Mouse (Mus musculus) embryonic facial prominence, embryonic 12.5 days (tissue): ENCODE measurements around the gene Epha8. TPM values are rescaled to one million over a fixed set of nuclear protein-coding genes. Genes with fewer than 3 reads are reported as not detected.
A peak's percentile ranks its signal among the peaks of the same experiment; 100 is the strongest.

ENCODE experiments used
- ATAC-seq: fragments of 200-750 bp; cut with Nextera tagmentation; 2 replicates; pipeline ENCODE4 v1.8.0; 2017; ENCODE audit not compliant: insufficient number of reproducible peaks, insufficient read depth, low FRiP score, low TSS enrichment
- H3K27ac ChIP-seq: fragments of 300-500 bp; sonication (generic); 2 replicates; pipeline ENCODE4 v1.5.1; 2016; ENCODE audit warnings: mild to moderate bottlenecking
- H3K27me3 ChIP-seq: fragments of 300-500 bp; sonication (generic); 2 replicates; pipeline ENCODE4 v1.6.1; 2016; ENCODE audit warnings: mild to moderate bottlenecking, moderate library complexity
- H3K36me3 ChIP-seq: fragments of 300-500 bp; sonication (generic); 2 replicates; pipeline ENCODE4 v1.6.1; 2016; ENCODE audit warnings: mild to moderate bottlenecking
- H3K4me1 ChIP-seq: fragments of 300-500 bp; sonication (generic); 2 replicates; pipeline ENCODE4 v1.6.1; 2016
- H3K4me2 ChIP-seq: fragments of 300-500 bp; sonication (generic); replicated peaks from 2 replicates; pipeline ENCODE4 v1.6.1; 2016; ENCODE audit warnings: mild to moderate bottlenecking, moderate library complexity
- H3K4me3 ChIP-seq: fragments of 300-500 bp; sonication (generic); 2 replicates; pipeline ENCODE4 v1.5.1; 2016; ENCODE audit warnings: mild to moderate bottlenecking
- H3K9ac ChIP-seq: fragments of 300-500 bp; sonication (generic); 2 replicates; pipeline ENCODE4 v1.6.1; 2016; ENCODE audit warnings: mild to moderate bottlenecking, moderate library complexity
- H3K9me3 ChIP-seq: fragments of 300-500 bp; sonication (generic); 2 replicates; pipeline ENCODE4 v1.6.1; 2016; ENCODE audit warnings: mild to moderate bottlenecking, moderate library complexity
- WGBS: fragments of 180-500 bp; shearing (Covaris S2); methylation state at CpG from one replicate; pipeline ENCODE4 v1.1.7; 2016; 5-methylcytosine and 5-hydroxymethylcytosine counted together
- polyA plus RNA-seq: library from polyadenylated mRNA; unstranded; fragments of >200 nt; fragmentation: Nextera tagmentation; extraction: Ambion mirVana; gene quantifications from 2 replicates; pipeline ENCODE4 v1.2.1, GENCODE M21; 2016

The Epha8 gene
- polyA plus RNA-seq, 1 experiment from 2014 or later, result 1.4 TPM

DNA sequence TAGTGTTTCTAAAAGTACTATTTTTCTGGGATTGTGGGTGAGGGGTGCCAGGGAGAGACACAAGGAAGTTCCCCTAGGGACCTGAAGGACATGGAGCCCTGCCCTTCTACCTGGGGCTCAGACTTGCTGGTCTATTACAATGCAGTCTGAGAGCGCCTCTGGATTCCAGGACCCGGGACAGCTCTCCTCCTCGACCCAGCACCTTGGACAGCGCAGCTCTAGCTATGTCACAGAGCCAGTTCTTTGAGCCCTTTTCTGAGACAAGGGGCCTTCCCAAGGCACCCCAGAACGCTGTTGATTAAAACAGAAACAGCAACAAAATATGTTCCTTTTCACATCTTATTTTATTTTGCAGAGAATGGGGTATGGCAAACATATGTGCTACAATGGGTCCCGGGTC, 32.1 kb downstream of the Epha8 start:
- no peaks in the 10 kb centered on the region for H3K36me3 ChIP-seq
- no peak overlapping the region for H3K4me3 ChIP-seq
- H3K9ac ChIP-seq, result no peak overlapping the region
- H3K9me3 ChIP-seq, result no peaks in the 10 kb centered on the region
- no peak for ATAC-seq
- H3K27ac ChIP-seq, result no peak overlapping the region
- 3% methylated on average over 6 of the region's 6 CpGs for WGBS
- H3K4me2 ChIP-seq, result no peak overlapping the region
- no peaks in the 10 kb centered on the region for H3K4me1 ChIP-seq
- H3K27me3 ChIP-seq, result peaks cover 29% of the 10 kb centered on the region

DNA sequence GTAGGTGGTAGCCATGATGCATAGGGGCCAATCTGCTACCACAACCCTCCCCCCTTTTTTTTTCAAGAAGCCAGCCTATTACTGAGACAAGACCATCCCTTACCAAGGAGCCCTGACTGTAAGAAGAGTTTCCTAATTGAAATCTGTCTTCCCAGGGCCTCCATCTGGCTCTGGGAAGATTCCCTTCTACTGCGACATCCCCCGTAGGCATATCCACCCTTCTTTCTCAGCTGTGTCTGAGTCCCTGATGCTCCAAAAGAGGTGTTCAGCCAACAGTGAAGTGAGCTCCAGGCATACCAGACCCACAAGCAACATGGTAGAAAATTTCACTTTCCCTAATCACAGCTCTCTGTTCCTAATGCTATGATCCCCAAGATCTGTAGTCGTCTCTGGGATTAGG, 37.1 kb downstream of the Epha8 start:
- H3K9me3 ChIP-seq, result no peaks in the 10 kb centered on the region
- no peak overlapping the region for H3K4me2 ChIP-seq
- 82% methylated on average over 3 of the region's 3 CpGs for WGBS
- H3K27ac ChIP-seq, result no peak overlapping the region
- H3K4me3 ChIP-seq, result no peak overlapping the region
- ATAC-seq, result no peak
- no peaks in the 10 kb centered on the region for H3K27me3 ChIP-seq
- H3K4me1 ChIP-seq, result no peaks in the 10 kb centered on the region
- no peaks in the 10 kb centered on the region for H3K36me3 ChIP-seq
- no peak overlapping the region for H3K9ac ChIP-seq

DNA sequence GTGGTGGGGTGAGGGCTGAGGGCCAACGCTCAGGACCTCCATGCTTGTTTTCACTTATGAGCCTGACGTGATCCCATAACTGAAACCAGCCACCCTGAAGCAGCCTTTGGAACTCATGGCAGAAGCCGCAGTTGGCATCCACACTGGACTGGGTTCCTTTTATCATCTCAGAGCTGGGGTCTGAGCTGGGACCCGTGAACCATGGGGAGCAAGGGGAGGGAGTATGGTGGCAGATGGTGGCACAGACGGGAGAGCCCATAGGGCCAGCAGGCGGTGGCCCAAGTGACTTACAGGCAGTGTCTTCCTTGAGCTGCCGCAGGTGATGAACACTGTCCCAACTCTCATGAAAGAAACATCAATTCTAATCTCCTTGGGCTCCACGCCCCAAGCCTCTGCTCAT, 37.8 kb downstream of the Epha8 start:
- Histone ChIP-seq H3K9me3 (no peaks in the 10 kb centered on the region), H3K36me3 (no peaks in the 10 kb centered on the region), H3K27ac (no peak overlapping the region), H3K4me2 (no peak overlapping the region), H3K27me3 (no peaks in the 10 kb centered on the region), H3K4me3 (no peak overlapping the region), H3K9ac (no peak overlapping the region), H3K4me1 (no peaks in the 10 kb centered on the region)
- WGBS, result 88% methylated on average over 8 of the region's 8 CpGs
- no peak for ATAC-seq

DNA sequence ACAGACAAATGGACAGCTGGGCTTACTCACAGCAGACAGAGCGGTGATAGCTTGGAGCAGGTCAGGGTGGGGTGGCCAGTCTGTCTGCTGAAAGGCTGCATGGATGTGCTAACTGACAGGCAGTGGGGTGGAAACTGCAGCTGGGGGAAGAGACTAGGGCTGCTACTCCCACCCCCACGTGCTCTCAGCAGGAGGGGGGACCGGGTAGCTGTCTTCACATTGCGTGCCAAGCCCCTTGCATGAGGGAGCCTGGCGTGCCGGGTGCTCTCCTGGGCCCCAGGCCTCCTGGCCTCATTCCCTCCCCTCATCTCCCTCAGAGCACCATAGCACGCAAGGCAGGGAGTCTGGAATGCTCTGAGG, 39.5 kb downstream of the Epha8 start:
- Histone ChIP-seq H3K9me3 (no peaks in the 10 kb centered on the region), H3K27me3 (peaks cover 9% of the 10 kb centered on the region), H3K4me3 (no peak overlapping the region), H3K27ac (no peak overlapping the region), H3K4me1 (no peaks in the 10 kb centered on the region), H3K9ac (no peak overlapping the region), H3K4me2 (no peak overlapping the region), H3K36me3 (no peaks in the 10 kb centered on the region)
- 41% methylated on average over 7 of the region's 7 CpGs for WGBS
- ATAC-seq, result no peak

DNA sequence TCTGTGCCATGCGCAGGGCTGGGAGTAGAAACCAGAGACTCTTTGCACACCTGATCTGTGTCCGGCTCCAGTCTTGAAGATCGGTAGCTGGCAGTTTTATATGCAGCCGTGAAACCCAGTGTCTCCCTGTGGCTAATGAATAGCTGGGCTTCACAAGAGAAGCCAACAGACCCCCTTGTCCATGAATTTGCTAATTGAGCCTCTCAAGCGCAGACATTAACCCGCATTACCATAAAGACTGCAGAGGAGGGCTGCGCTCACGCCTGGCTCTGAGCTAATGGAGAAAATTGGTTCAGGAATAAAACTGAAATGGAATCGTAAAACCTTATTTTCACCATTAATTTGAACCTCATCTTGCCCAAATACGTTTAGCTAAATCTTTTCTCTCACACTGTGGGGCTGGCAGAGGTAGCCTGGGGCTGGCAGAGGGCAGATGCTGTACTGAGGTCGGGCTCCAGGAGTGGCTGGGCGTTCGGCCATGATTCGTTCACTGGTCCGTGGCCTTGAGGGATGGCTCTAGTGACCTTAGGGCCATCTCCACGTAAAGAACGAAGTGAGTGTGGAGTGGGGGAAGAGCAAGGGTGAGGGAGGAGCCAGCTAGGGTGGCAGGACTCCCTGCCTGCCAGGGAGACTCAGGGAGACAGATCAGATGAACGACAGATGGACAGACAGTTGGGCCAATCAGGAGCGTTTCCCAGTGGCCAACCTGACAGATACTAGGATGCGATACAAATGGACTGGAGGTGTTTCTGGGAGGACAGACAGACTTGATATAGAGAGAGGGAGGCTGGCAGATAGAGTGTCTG, 40.1 kb downstream of the Epha8 start:
- H3K36me3 ChIP-seq, result no peaks in the 10 kb centered on the region
- H3K27me3 ChIP-seq, result peaks cover 15% of the 10 kb centered on the region
- ATAC-seq, result no peak
- no peaks in the 10 kb centered on the region for H3K9me3 ChIP-seq
- H3K4me3 ChIP-seq, result no peak overlapping the region
- H3K4me1 ChIP-seq, result peaks cover 1% of the 10 kb centered on the region; the same call in 1 of the 2 replicates
- H3K4me2 ChIP-seq, result no peak overlapping the region
- no peak overlapping the region for H3K9ac ChIP-seq
- no peak overlapping the region for H3K27ac ChIP-seq
- 74% methylated on average over 20 of the region's 20 CpGs for WGBS

DNA sequence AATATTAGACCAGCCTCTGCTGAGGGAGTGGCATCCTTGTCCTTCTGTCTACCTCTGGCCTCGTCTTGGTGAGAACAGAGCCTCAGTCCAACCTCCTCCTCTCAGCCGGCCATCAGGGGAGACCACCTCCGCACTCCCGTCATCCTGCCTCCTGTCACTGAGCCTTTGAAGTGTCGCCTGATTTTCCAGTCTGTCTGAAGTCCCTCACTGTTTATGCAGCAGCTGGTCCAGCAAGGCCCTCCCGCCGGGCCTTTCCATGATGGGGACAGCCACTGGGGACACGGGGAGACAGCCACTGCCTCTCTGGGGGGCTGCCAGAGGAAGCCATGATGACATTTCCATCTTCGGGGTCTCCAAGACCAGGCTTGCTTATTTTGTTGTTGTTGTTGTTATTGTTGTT, 43.8 kb downstream of the Epha8 start:
- H3K4me3 ChIP-seq, result no peak overlapping the region
- H3K9ac ChIP-seq, result no peak overlapping the region
- no peaks in the 10 kb centered on the region for H3K36me3 ChIP-seq
- H3K27ac ChIP-seq, result no peak overlapping the region
- 12% methylated on average over 9 of the region's 9 CpGs for WGBS
- no peaks in the 10 kb centered on the region for H3K9me3 ChIP-seq
- H3K4me2 ChIP-seq, result no peak overlapping the region
- peaks cover 7% of the 10 kb centered on the region; the same call in 1 of the 2 replicates for H3K4me1 ChIP-seq
- H3K27me3 ChIP-seq, result peaks cover 34% of the 10 kb centered on the region
- no peak for ATAC-seq

DNA sequence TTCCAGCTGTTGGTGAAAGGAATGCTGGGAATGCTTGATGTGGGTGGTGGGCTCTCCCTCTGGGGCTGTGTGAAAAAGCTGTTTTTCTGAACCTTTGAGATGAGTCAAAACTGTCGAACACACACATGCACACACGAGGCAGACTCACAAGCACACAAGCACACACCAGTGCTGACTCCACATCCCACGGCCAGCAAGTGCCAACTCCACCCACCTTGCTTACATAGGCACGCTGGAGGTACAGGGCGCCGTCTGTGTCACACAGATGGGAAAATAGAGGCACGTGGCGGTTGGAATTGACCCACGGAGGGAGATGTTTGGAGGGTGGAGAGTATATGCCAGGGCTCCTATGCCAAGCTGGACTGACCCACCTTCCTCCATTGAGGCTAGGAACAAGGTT, 44.8 kb downstream of the Epha8 start:
- no peak overlapping the region for H3K27ac ChIP-seq
- 44% methylated on average over 9 of the region's 9 CpGs for WGBS
- H3K4me1 ChIP-seq, result peaks cover 7% of the 10 kb centered on the region; the same call in 1 of the 2 replicates
- no peaks in the 10 kb centered on the region for H3K9me3 ChIP-seq
- no peak overlapping the region for H3K4me3 ChIP-seq
- ATAC-seq, result no peak
- H3K9ac ChIP-seq, result no peak overlapping the region
- H3K27me3 ChIP-seq, result peaks cover 38% of the 10 kb centered on the region
- H3K36me3 ChIP-seq, result no peaks in the 10 kb centered on the region
- H3K4me2 ChIP-seq, result no peak overlapping the region

DNA sequence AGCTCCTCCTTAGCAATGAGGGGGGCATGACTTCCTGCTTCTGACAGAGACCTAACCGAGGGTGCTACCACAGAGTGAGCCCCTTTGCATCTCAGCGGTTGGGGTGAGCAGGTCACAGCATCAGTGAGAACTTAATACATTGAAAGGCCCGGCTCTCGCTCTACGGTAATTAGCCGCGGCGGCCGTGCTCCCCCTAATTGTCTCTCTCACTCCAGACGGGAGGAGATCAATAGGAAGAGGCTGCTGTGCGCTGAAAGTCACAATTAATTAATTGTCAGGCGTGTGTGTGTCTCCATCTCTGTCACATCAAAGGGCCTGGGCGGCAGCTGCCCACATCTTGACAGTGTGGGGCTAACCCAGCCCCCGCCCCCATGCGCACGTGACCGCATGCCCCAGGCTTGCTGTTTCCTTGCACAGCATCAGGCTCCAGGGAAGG, 45.4 kb downstream of the Epha8 start:
- Histone ChIP-seq H3K9ac (no peak overlapping the region), H3K9me3 (no peaks in the 10 kb centered on the region), H3K4me3 (no peak overlapping the region), H3K4me1 (peaks cover 7% of the 10 kb centered on the region; the same call in 1 of the 2 replicates), H3K27ac (no peak overlapping the region), H3K36me3 (no peaks in the 10 kb centered on the region), H3K27me3 (peaks cover 44% of the 10 kb centered on the region), H3K4me2 (peak overlapping the region; percentile 21; the same call in 1 of the 2 replicates)
- whole genome bisulfite sequencing, result 3% methylated on average over 17 of the region's 17 CpGs
- no peak for ATAC-seq

DNA sequence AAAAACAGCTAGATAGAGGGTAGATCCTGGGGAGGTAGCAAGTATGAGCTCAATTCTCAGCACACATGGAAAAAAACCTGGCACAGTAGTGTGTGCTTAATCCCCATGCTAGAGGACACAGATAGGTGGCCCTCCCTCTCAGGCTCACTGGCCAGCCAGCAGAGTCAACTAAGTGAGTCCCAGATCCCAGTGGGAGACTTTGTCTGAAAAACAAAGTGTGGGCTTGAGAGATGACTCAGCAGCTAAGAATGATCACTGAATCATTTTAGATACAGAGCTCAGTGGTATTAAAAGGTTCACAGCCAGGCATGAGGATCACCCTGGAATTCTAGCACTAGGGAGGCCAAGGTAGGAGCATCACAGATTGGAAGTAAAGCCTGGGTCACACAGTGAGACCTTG, 48.8 kb downstream of the Epha8 start:
- ATAC-seq, result no peak
- Histone ChIP-seq H3K36me3 (no peaks in the 10 kb centered on the region), H3K9ac (no peak overlapping the region), H3K27ac (no peak overlapping the region), H3K27me3 (peaks cover 70% of the 10 kb centered on the region), H3K4me2 (no peak overlapping the region), H3K9me3 (no peaks in the 10 kb centered on the region), H3K4me3 (no peak overlapping the region), H3K4me1 (peaks cover 7% of the 10 kb centered on the region; the same call in 1 of the 2 replicates)

DNA sequence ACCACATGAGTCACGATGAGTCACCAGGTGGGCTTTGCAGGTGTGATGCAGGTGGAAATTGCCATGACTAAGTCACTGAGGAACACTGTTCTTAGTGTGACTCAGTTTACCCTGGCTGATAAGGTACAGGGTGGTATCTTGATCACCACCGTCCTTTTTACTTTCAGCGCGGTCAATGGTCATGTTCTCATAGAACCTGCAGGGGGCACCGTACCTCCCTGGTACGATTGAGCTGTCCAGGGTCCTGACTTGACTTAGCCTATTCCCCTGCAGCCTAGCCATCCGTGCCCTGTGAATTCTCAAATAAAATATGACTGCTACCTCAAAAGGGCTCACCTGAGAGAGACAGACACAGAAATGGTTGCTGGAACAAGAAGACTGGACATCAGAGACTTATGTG, 49.6 kb downstream of the Epha8 start:
- 11% methylated on average over 7 of the region's 7 CpGs for WGBS
- no peak overlapping the region for H3K9ac ChIP-seq
- H3K27ac ChIP-seq, result no peak overlapping the region
- H3K9me3 ChIP-seq, result no peaks in the 10 kb centered on the region
- peaks cover 7% of the 10 kb centered on the region; the same call in 1 of the 2 replicates for H3K4me1 ChIP-seq
- H3K4me2 ChIP-seq, result no peak overlapping the region
- ATAC-seq, result no peak
- no peak overlapping the region for H3K4me3 ChIP-seq
- peaks cover 67% of the 10 kb centered on the region for H3K27me3 ChIP-seq
- H3K36me3 ChIP-seq, result no peaks in the 10 kb centered on the region

DNA sequence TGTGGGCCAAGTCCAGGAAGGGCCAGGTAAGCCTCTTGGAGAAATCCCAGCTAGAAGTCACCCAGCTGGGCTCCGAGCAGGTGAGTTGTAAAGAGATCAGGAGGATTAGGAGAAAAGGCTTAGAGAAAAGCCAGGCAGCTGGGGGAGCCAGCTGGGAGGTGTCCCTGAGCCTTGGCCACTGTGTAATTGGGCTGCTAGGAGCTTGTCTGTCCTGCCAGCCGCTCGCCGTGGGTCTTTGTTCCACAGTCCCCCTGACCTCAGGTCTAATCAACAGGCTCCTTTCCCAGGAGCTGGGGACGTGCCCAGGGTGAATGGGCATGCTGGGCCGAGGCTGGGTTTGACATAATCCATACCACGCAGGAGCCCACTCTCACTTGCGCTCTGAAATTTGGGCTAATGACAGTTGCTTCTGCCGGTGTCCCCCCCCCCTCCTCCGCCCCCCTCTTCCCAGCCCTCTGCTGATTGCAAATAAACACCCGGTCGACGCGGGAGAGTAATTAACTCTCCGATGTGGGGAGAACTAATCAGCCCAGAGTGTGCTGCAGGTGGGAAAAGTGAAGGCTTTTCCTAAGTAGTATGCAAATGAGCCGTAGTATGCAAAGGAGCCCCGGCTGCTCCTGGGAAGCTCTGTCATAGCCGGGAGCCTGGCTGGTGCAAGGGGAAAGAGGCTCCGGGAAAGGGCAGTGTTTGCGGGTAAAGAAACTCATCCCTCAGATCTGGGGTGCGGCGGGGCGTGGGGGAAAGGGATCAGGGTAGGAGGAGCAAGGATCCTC, 51.7 kb downstream of the Epha8 start:
- WGBS, result 2% methylated on average over 23 of the region's 23 CpGs
- Histone ChIP-seq H3K4me2 (no peak overlapping the region), H3K4me1 (no peaks in the 10 kb centered on the region), H3K27me3 (peaks cover 48% of the 10 kb centered on the region), H3K4me3 (no peak overlapping the region), H3K36me3 (no peaks in the 10 kb centered on the region), H3K27ac (no peak overlapping the region), H3K9ac (no peak overlapping the region), H3K9me3 (no peaks in the 10 kb centered on the region)
- ATAC-seq, result no peak

DNA sequence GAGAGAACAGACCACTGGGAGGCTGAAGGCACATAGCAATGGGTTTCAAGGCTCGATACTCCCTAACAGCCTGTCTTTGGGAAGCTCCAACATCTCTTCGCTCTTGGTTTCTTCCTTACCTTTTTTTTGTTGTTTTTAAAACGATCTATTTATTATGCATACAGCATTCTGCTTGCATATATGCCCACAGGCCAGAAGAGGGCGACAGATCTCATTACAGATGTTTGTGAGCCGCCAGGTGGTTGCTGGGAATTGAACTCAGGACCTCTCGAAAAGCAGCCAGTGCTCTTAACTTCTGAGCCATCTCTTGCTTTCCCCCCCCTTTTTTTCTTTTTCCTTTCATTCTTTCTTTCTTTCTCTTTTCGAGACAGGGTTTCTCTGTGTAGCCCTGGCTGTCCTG, 57.5 kb downstream of the Epha8 start:
- Histone ChIP-seq H3K4me2 (no peak overlapping the region), H3K9ac (no peak overlapping the region), H3K9me3 (no peaks in the 10 kb centered on the region), H3K36me3 (no peaks in the 10 kb centered on the region), H3K27me3 (peaks cover 52% of the 10 kb centered on the region), H3K4me3 (no peak overlapping the region), H3K4me1 (peaks cover 6% of the 10 kb centered on the region; the same call in 1 of the 2 replicates), H3K27ac (no peak overlapping the region)
- no peak for ATAC-seq
- 60% methylated on average over 7 of the region's 7 CpGs for WGBS
